Mouse (Mus musculus) CH12.LX (cell line): ENCODE measurements at regions not wholly inside any gene's neighbourhood (a gene's known extent, or its start where the extent isn't known, plus 50 kb on each side); places are given as distances from the start of the nearest gene placed in this dataset.

Experiments used
- DNase-seq: peaks from one replicate; pipeline ENCODE4 v3.0.0-alpha.2; 2013; ENCODE audit errors: extremely low read depth
- H3K27ac ChIP-seq: 2 replicates; pipeline ENCODE4 v1.5.1; 2012; ENCODE audit warnings: low read depth, mild to moderate bottlenecking, control low read depth, moderate library complexity; ENCODE audit not compliant: insufficient read depth
- H3K27me3 ChIP-seq: replicated peaks from 2 replicates; pipeline ENCODE3; 2012; ENCODE audit warnings: inconsistent platforms
- H3K36me3 ChIP-seq, 2 experiments: replicated peaks in 1 of 2; 2 replicates each; pipeline versions ENCODE3 to v1.6.1; 2012; ENCODE audit warnings: inconsistent platforms in 1 of 2, low read length in 1 of 2, mild to moderate bottlenecking in 1 of 2, mixed read lengths in 1 of 2, moderate library complexity in 1 of 2; ENCODE audit not compliant: control insufficient read depth in 1 of 2, insufficient read depth in 1 of 2
- H3K4me1 ChIP-seq, 2 experiments: 2 replicates each; pipeline ENCODE4 v1.6.1; 2012; ENCODE audit warnings: inconsistent platforms in 1 of 2, moderate library complexity in 1 of 2; ENCODE audit not compliant: insufficient read depth in 2 of 2, control insufficient read depth in 1 of 2
- H3K4me2 ChIP-seq: 2 replicates; pipeline ENCODE4 v1.6.1; 2012; ENCODE audit warnings: low read depth, mild to moderate bottlenecking, control low read depth; ENCODE audit not compliant: poor library complexity, insufficient read depth, severe bottlenecking
- H3K4me3 ChIP-seq, 3 experiments: fragments of 150-350 bp in 1 of 3; sonication (generic) in 1 of 3; replicated peaks in 1 of 3; 2 replicates each; pipeline versions ENCODE3 to v1.5.1; 2011 to 2012; ENCODE audit warnings: low read depth in 2 of 3, low read length in 2 of 3, mild to moderate bottlenecking in 2 of 3, moderate library complexity in 2 of 3, control low read depth in 1 of 3, improper control_type of control experiment in 1 of 3, inconsistent platforms in 1 of 3, mixed read lengths in 1 of 3; ENCODE audit not compliant: poor library complexity in 1 of 3
- H3K79me2 ChIP-seq: replicated peaks from 2 replicates; pipeline ENCODE4 v1.6.1; 2012; ENCODE audit warnings: mild to moderate bottlenecking, moderate library complexity; ENCODE audit not compliant: control insufficient read depth, poor library complexity, insufficient read depth, severe bottlenecking; ENCODE audit errors: extremely low read depth
- H3K9ac ChIP-seq: 2 replicates; pipeline ENCODE4 v1.6.1; 2012; ENCODE audit warnings: low read depth, mild to moderate bottlenecking, control low read depth, moderate library complexity; ENCODE audit not compliant: insufficient read depth
- H3K9me3 ChIP-seq: replicated peaks from 2 replicates; pipeline ENCODE3; 2012; ENCODE audit warnings: low read length, inconsistent platforms, mixed read lengths
- BHLHE40 ChIP-seq: IDR thresholded peaks from 2 replicates; pipeline ENCODE4 v1.6.1; 2011; ENCODE audit warnings: mild to moderate bottlenecking, low read depth, low read length, improper control_type of control experiment
- CHD1 ChIP-seq: IDR thresholded peaks from 2 replicates; pipeline ENCODE4 v1.6.1; 2012; ENCODE audit warnings: low read depth, low read length, improper control_type of control experiment, inconsistent platforms
- CHD2 ChIP-seq: IDR thresholded peaks from 2 replicates; pipeline ENCODE4 v1.6.1; 2011; ENCODE audit warnings: low read length, improper control_type of control experiment
- CTCF ChIP-seq, 2 experiments: IDR thresholded peaks in 1 of 2; conservative IDR thresholded peaks in 1 of 2; 2 replicates each; pipeline ENCODE4 v1.5.1; 2011 to 2012; ENCODE audit warnings: low read depth in 2 of 2, low read length in 2 of 2, improper control_type of control experiment in 1 of 2, inconsistent platforms in 1 of 2, mild to moderate bottlenecking in 1 of 2, moderate library complexity in 1 of 2
- E2F4 ChIP-seq: IDR thresholded peaks from 2 replicates; pipeline ENCODE4 v1.6.1; 2011; ENCODE audit warnings: low read depth, low read length, improper control_type of control experiment; ENCODE audit not compliant: insufficient replicate concordance
- GABPA ChIP-seq: IDR thresholded peaks from 2 replicates; pipeline ENCODE4 v1.6.1; 2012; ENCODE audit warnings: low read depth, low read length, improper control_type of control experiment, inconsistent platforms; ENCODE audit not compliant: insufficient replicate concordance
- IRF4 ChIP-seq: IDR thresholded peaks from 2 replicates; pipeline ENCODE4 v1.6.1; 2014; ENCODE audit warnings: low read depth, mild to moderate bottlenecking, inconsistent platforms, low read length, improper control_type of control experiment
- JUND ChIP-seq: conservative IDR thresholded peaks from 2 replicates; pipeline ENCODE4 v1.6.1; 2011; ENCODE audit warnings: low read depth, low read length, improper control_type of control experiment
- MAFK ChIP-seq: IDR thresholded peaks from 2 replicates; pipeline ENCODE4 v1.6.1; 2011; ENCODE audit warnings: low read length, improper control_type of control experiment; ENCODE audit not compliant: insufficient replicate concordance
- MEF2A ChIP-seq: IDR thresholded peaks from 2 replicates; pipeline ENCODE4 v1.6.1; 2014; ENCODE audit warnings: low read depth, mild to moderate bottlenecking, inconsistent platforms, low read length, improper control_type of control experiment, borderline replicate concordance
- MYC ChIP-seq: IDR thresholded peaks from 2 replicates; pipeline ENCODE4 v1.6.1; 2011; ENCODE audit warnings: low read depth, mild to moderate bottlenecking, improper control_type of control experiment, low read length
- NRF1 ChIP-seq: IDR thresholded peaks from 2 replicates; pipeline ENCODE4 v1.6.1; 2014; ENCODE audit warnings: low read depth, mild to moderate bottlenecking, inconsistent platforms, low read length, improper control_type of control experiment, moderate library complexity
- RAD21 ChIP-seq: IDR thresholded peaks from 2 replicates; pipeline ENCODE4 v1.6.1; 2011; ENCODE audit warnings: low read depth, mild to moderate bottlenecking, low read length, improper control_type of control experiment, moderate library complexity
- RCOR1 ChIP-seq: conservative IDR thresholded peaks from 2 replicates; pipeline ENCODE4 v1.6.1; 2012; ENCODE audit warnings: low read depth, mild to moderate bottlenecking, inconsistent platforms, low read length, improper control_type of control experiment
- SIN3A ChIP-seq: IDR thresholded peaks from 2 replicates; pipeline ENCODE4 v1.6.1; 2012; ENCODE audit warnings: low read length, improper control_type of control experiment, inconsistent platforms
- SMC3 ChIP-seq: IDR thresholded peaks from 2 replicates; pipeline ENCODE4 v1.6.1; 2011; ENCODE audit warnings: low read depth, low read length, improper control_type of control experiment
- TBP ChIP-seq: conservative IDR thresholded peaks from 2 replicates; pipeline ENCODE4 v1.6.1; 2011; ENCODE audit warnings: low read depth, low read length, improper control_type of control experiment
- USF2 ChIP-seq: conservative IDR thresholded peaks from 2 replicates; pipeline ENCODE4 v1.6.1; 2011; ENCODE audit warnings: low read depth, low read length, improper control_type of control experiment
- ZC3H11A ChIP-seq: IDR thresholded peaks from 2 replicates; pipeline ENCODE4 v1.6.1; 2012; ENCODE audit warnings: low read depth, mild to moderate bottlenecking, inconsistent platforms, low read length, improper control_type of control experiment
- ZNF384 ChIP-seq: IDR thresholded peaks from 2 replicates; pipeline ENCODE4 v1.6.1; 2012; ENCODE audit warnings: low read depth, low read length, improper control_type of control experiment, inconsistent platforms
- dilution Hi-C: fragments of 300-500 bp; cut with MboI; formaldehyde crosslinking; loops from 2 replicates; pipeline ENCODE4 v1.14.3; 2020; ENCODE audit warnings: low sequenced_read_pairs; ENCODE audit not compliant: extremely low pct_unique_long_range_greater_than_20kb, extremely low pct_ligation_motif_present
- in situ Hi-C: fragments of 300-500 bp; cut with MboI; formaldehyde crosslinking; loops from 3 replicates; pipeline ENCODE4 v1.14.3; 2019; ENCODE audit warnings: low sequenced_read_pairs, low pct_ligation_motif_present, low pct_unique_long_range_greater_than_20kb, mixed read lengths

- in situ Hi-C loops (no loop called here), dilution Hi-C loops (no loop called here)
- Histone ChIP-seq H3K9ac (no peak overlapping the region), H3K36me3 (no peaks in the 10 kb centered on the region), H3K4me1 (peaks cover 0 to 17% of the 10 kb centered on the region in 2 experiments; a peak in 2 of 4 replicates), H3K27me3 (no peaks in the 10 kb centered on the region), H3K9me3 (no peaks in the 10 kb centered on the region), H3K4me2 (no peak overlapping the region), H3K4me3 (no peak overlapping the region), H3K79me2 (no peaks in the 10 kb centered on the region), H3K27ac (no peak overlapping the region)
- TF ChIP-seq GABPA (no peak), ZNF384 (no peak), MYC (no peak), RAD21 (no peak)
- no peak for DNase-seq
Measured at GRCm38 (mm10) chr14:45764231-45764630, 106.3 kb upstream of the Ddhd1 start.

GRCm38 (mm10) chr14:45766582-45766981, 108.6 kb upstream of the Ddhd1 start:
- TF ChIP-seq GABPA (no peak), E2F4 (no peak), IRF4 (no peak), NRF1 (no peak), CHD1 (no peak), ZNF384 (no peak), USF2 (no peak), RCOR1 (no peak), BHLHE40 (no peak), MAFK (no peak), JUND (no peak), CTCF (conservative IDR thresholded peaks at IDR 0.05 in 1 of 2, IDR thresholded peaks at IDR 0.05 in 1 of 2; ENCODE audit: low read depth in 2 of 2, low read length in 2 of 2) (no peak), CHD2 (no peak), ZC3H11A (no peak), SIN3A (no peak), TBP (no peak), MEF2A (no peak), SMC3 (no peak)
- Histone ChIP-seq H3K4me2 (no peak overlapping the region), H3K4me3 (no peak overlapping the region), H3K9ac (no peak overlapping the region), H3K4me1 (peaks cover 4 to 17% of the 10 kb centered on the region in 2 experiments; a peak in 3 of 4 replicates), H3K36me3 (no peaks in the 10 kb centered on the region), H3K9me3 (no peaks in the 10 kb centered on the region), H3K27me3 (no peaks in the 10 kb centered on the region), H3K27ac (no peak overlapping the region), H3K79me2 (no peaks in the 10 kb centered on the region)
- in situ Hi-C loops (no loop called here), dilution Hi-C loops (no loop called here)
- DNase-seq, result no peak
